Mouse (Mus musculus): ENCODE measurements at regions not wholly inside any gene's neighbourhood (a gene's known extent, or its start where the extent isn't known, plus 50 kb on each side); places are given as distances from the start of the nearest gene placed in this dataset.

- DNase-seq (ENCODE audit: low read depth, low spot score) = no peak
These were observed 58.7 kb upstream of the Ado start for GRCm38 (mm10) chr10:67607297-67608032.

DNA sequence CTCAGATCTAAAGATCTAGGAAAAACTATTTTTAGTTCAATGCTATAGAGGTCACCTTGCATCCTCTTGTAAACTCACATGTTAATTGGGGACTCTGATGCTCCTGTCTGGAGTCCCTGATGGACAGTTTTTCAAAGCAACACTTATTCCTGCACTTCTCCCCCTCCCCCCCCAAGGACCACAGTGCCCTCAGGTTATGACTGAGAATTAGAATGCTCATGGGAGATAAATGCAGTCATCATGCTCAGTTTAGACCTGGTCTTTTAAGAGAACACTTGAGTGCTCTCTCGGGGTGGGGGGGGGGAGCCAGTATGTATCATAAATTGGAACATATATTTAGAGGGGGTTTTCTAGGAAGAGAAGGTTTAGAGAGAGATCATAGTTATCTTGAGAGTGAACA, 58.0 kb upstream of the Ado start:
- DNase-seq (ENCODE audit: low read depth, low spot score) = no peak

DNA sequence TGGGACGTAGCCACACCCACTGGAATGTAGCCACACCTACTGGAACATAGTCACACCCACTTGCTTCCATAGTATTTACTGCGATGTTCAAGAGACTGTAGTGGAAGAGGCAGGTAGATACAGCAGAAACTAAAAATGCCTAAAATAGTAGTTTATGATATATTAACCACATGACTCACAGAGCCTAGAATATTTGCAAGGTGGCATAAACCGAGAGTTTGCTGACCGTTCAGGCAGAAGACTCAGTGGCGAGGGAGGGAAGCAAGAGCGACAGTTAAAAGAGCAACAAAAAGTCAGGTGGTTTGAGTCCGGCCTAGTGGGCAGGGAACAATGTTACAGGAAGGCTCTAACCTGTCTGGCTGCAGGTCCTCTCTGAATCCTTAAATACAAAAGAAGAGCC, 50.6 kb upstream of the Ado start:
- DNase-seq (ENCODE audit: low read depth, low spot score) = no peak

- no peak for DNase-seq (ENCODE audit: low read depth, low spot score)
These were observed 49.9 kb upstream of the Ado start for GRCm38 (mm10) chr10:67598590-67599047.

Data from forelimb bud, embryonic 11.5 days (tissue).